Mouse (Mus musculus) Muller cell, postnatal 12 days (primary cell): ENCODE measurements around the gene Plcl2.
A peak's percentile ranks its signal among the peaks of the same experiment; 100 is the strongest.

Source experiments
- DNase-seq: peaks from one replicate; pipeline ENCODE4 v3.0.0-alpha.2; 2015; ENCODE audit errors: inconsistent ontology term

Gene Plcl2

DNA sequence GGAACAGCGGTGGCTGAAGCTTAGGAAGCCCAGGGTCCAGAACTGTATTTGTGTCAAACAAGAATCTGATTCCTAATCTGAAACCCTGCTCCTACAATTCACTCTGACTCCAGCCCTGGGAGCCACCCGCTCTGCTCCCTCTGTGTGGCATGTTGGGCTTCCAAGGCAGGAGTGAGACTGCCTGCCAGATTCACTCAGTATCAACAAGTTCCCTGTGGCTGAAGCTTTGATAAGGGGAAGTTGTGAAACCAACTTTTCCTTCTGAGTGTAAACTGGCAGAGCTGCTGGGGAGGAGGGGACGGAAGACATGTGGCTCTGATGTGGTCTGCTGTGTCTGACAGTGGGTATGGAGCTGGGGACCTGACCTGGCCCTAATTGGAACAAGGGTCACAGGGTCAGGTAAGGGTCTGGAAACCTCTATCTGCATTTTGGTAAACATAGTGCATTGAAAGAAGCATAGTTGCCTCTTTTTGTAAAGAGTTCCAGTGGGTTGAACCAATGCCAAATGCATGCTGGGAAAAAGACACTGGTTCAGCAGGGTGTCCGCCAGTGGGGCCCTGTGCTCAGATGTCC lies 226.3 kb downstream of the Plcl2 start:
- peak; percentile 74 for DNase-seq

DNA sequence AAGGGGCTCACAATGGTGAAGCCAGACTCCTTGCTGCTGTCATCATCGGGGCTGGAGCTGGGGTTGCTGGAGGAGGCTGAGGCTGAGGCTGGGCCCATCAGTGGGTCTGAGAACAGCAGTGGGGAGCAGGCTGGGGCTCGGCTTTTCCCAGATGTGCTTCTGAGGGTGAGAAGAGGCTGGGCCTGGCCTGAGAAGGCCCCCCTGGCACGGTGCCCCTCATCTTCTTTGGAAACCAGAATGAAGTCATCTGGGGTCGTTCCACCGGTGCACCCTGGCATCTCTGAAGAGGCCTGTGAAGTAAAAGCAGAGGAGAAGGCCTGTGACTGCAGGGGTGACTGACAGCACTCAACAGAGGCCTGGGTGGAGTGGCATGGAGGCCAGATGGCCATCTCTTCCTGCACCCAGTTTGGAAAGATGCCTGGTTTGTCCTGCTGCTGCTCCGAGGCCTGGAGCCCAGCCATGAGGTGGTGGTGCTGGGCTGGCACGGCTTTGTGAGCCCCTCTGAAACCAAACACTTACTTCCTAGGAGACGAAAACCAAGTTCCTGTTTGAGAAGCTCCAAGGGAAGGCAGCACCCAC lies 226.8 kb downstream of the Plcl2 start:
- DNase-seq = no peak

DNA sequence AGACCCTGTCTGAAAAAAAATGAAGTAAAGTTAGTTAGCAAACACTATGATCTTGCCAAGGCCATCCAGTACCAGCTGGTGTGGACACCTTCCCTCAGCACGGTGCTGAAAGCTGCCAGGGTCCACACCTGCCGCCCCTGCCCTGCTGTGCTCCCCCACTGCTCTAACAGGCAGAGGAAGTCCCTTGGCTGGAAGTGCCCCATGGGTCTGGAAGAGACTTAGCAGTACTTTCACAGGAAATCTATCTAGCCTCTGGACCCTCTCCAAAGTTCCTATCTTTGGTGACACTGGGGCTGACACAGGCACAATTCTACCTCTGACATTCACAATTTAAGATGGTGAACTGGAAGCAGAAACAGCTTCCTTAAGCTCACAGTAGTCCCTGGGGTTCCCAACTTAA lies 227.9 kb downstream of the Plcl2 start:
- no peak for DNase-seq
